Mouse (Mus musculus) lung, postnatal 0 days (tissue): ENCODE data around the gene Myo5c.

Source experiments
- CTCF ChIP-seq: IDR thresholded peaks from 2 replicates; pipeline ENCODE4 v1.5.1; 2016; ENCODE audit warnings: antibody characterized with exemption, mild to moderate bottlenecking
- EP300 ChIP-seq: IDR thresholded peaks from 2 replicates; pipeline ENCODE4 v1.6.1; 2016; ENCODE audit warnings: antibody characterized with exemption, mild to moderate bottlenecking, control low read depth

GRCm38 (mm10) chr9:75322099-75322885 lies 90.5 kb downstream of the Myo5c start:
- no peak for TF ChIP-seq CTCF
- no peak for TF ChIP-seq EP300
